Mouse (Mus musculus) G1E (cell line): Measurements from ENCODE around the gene Fam151a.

Experiments
- CTCF ChIP-seq: IDR thresholded peaks from 2 replicates; pipeline ENCODE4 v1.5.1; 2012; ENCODE audit warnings: low read depth, low read length, inconsistent platforms, mixed read lengths
- GATA1 ChIP-seq: IDR thresholded peaks from 2 replicates; pipeline ENCODE4 v1.6.1; 2012; ENCODE audit warnings: borderline replicate concordance, low read length, inconsistent platforms, mixed read lengths
- GATA2 ChIP-seq: IDR thresholded peaks from 2 replicates; pipeline ENCODE4 v1.6.1; 2012; ENCODE audit warnings: low read depth, low read length, inconsistent platforms, borderline replicate concordance
- POLR2AphosphoS5 ChIP-seq: IDR thresholded peaks from 2 replicates; pipeline ENCODE4 v1.6.1; 2012; ENCODE audit warnings: low read depth, low read length, inconsistent platforms; ENCODE audit not compliant: insufficient replicate concordance
- TAL1 ChIP-seq: conservative IDR thresholded peaks from 2 replicates; pipeline ENCODE4 v1.6.1; 2012; ENCODE audit warnings: low read depth, low read length, inconsistent platforms, mixed read lengths

DNA sequence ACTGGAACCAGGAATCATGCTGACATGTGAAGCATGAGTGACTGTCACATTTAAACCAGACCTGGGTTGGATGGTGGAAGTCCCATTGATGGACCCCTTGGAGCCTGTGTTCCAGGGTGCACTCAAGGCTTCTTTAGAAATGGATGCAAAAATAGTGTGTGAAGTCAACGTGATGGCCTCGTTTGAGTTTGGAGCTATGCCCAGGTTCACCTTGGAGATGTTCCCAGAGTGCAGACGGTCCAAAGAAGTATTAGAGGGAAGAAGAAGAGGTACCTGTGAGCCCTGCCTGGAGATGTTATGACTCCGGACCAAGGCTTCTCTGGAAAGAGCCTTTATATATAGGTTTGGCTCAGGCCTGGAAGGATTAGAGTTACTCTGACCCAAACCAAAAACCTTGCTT is 13.1 kb upstream of the Fam151a start:
- TF ChIP-seq CTCF (no peak), GATA1 (no peak), TAL1 (no peak), POLR2AphosphoS5 (no peak), GATA2 (no peak)
